Mouse (Mus musculus): Measurements from ENCODE around the gene Prkch. TPM values are rescaled to one million over a fixed set of nuclear protein-coding genes. Genes with fewer than 3 reads are reported as not detected.
A peak's percentile ranks its signal among the peaks of the same experiment; 100 is the strongest.

Gene Prkch
- total and polyA plus RNA-seq, 2 experiments from 2014 or later = 10.4 to 16.7 TPM

DNA sequence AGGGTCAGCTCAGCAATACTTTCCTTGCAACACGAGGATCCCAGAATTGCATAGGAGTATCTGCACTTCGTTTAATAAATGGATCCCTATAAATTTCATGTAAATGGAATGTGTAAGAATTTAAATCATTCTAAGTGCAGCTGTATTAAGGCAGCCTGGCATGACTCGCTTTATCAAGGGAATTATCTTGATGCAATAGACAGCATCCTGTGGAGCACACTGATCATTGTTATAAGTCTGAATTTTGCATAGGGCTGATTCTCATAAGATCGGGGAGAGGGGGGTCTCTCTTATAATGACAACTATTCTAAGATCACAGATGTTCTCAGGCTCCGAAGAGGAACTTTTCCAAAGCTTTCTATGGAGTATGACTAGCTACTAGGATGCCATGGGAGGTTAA is 226.3 kb downstream of the Prkch start:
- Histone ChIP-seq H3K9ac (no peak overlapping the region), H3K4me2 (ENCODE audit: low read depth) (no peak overlapping the region), H3K4me3 (ENCODE audit: low read depth, low read length) (no peak overlapping the region), H3K36me3 (ENCODE audit: insufficient read depth) (no peaks in the 10 kb centered on the region), H3K27me3 (ENCODE audit: insufficient read depth, low read length) (no peaks in the 10 kb centered on the region), H3K4me1 (ENCODE audit: insufficient read depth) (no peaks in the 10 kb centered on the region), H3K9me3 (ENCODE audit: low read length) (no peaks in the 10 kb centered on the region), H3K27ac (ENCODE audit: low read depth, low read length) (no peak overlapping the region)
- ATAC-seq = peak; percentile 51; the same call in 1 of the 2 replicates
- TF ChIP-seq CTCF (IDR thresholded peaks at IDR 0.05; ENCODE audit: low read depth) = no peak
- no peak for DNase-seq
- whole genome bisulfite sequencing = 47% methylated on average over 5 of the region's 5 CpGs

- WGBS = 88% methylated on average over 6 of the region's 6 CpGs
- H3K9ac ChIP-seq = no peak overlapping the region
- no peak for DNase-seq
- no peaks in the 10 kb centered on the region for H3K9me3 ChIP-seq (ENCODE audit: low read length)
- no peak overlapping the region for H3K4me3 ChIP-seq (ENCODE audit: low read depth, low read length)
- H3K4me1 ChIP-seq (ENCODE audit: insufficient read depth) = no peaks in the 10 kb centered on the region
- TF ChIP-seq CTCF (IDR thresholded peaks at IDR 0.05; ENCODE audit: low read depth) = no peak
- H3K27me3 ChIP-seq (ENCODE audit: insufficient read depth, low read length) = no peaks in the 10 kb centered on the region
- no peak overlapping the region for H3K4me2 ChIP-seq (ENCODE audit: low read depth)
- no peak overlapping the region for H3K27ac ChIP-seq (ENCODE audit: low read depth, low read length)
- no peaks in the 10 kb centered on the region for H3K36me3 ChIP-seq (ENCODE audit: insufficient read depth)
- ATAC-seq = no peak
These were observed 227.6 kb downstream of the Prkch start for GRCm38 (mm10) chr12:73812198-73812597.

DNA sequence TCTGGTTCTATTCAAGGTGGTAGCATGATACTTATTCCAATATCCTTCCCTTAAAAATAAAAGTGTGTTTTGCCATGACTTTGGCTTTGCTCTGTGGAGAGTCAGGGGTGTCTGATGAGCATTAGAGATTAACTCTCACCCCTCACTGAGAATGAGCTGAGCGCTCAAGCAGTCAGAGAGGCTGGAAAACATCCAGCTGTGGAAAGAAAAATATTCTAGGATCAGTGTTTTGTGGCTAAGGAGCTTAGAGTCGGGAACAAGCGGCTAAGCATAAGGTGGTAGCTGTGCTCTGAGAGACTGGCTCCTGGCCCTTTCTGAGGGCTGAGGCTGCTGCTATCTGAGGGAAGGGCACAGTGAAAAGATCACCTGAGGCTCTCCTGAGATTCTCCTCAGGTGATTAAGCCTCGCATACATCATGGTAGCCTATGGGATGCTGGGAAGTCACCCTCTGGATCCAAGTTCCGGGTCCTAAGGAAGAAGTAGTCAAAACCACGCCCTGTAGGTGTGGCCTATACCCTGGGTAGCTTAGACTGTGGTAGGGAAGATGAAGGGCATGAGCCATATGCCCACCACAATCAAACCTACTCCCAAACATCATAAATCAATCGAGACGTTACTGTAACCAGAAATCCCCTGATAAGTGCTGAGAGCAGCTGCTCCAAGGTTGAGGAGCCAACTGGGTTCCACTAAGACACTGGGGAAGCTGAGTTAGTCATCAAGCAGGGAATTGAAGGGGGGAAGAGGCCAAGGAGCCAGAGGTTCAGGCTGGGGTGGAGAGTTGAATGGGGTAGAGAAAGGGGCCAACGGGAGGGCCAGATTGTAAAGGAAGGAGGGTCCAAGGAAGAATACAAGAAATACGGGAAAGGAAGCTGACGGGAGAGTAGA is 228.7 kb downstream of the Prkch start:
- 69% methylated on average over 11 of the region's 11 CpGs for WGBS
- Histone ChIP-seq H3K9me3 (ENCODE audit: low read length) (no peaks in the 10 kb centered on the region), H3K27me3 (ENCODE audit: insufficient read depth, low read length) (no peaks in the 10 kb centered on the region), H3K36me3 (ENCODE audit: insufficient read depth) (no peaks in the 10 kb centered on the region), H3K4me2 (ENCODE audit: low read depth) (no peak overlapping the region), H3K9ac (no peak overlapping the region), H3K27ac (ENCODE audit: low read depth, low read length) (no peak overlapping the region), H3K4me3 (ENCODE audit: low read depth, low read length) (no peak overlapping the region), H3K4me1 (ENCODE audit: insufficient read depth) (no peaks in the 10 kb centered on the region)
- DNase-seq (no peak), ATAC-seq (no peak)
- no peak for TF ChIP-seq CTCF (IDR thresholded peaks at IDR 0.05; ENCODE audit: low read depth)

GRCm38 (mm10) chr12:73814056-73814735 is 229.6 kb downstream of the Prkch start:
- no peaks in the 10 kb centered on the region for H3K4me1 ChIP-seq (ENCODE audit: insufficient read depth)
- no peaks in the 10 kb centered on the region for H3K27me3 ChIP-seq (ENCODE audit: insufficient read depth, low read length)
- ATAC-seq (no peak), DNase-seq (no peak)
- no peaks in the 10 kb centered on the region for H3K9me3 ChIP-seq (ENCODE audit: low read length)
- H3K4me2 ChIP-seq (ENCODE audit: low read depth) = no peak overlapping the region
- H3K36me3 ChIP-seq (ENCODE audit: insufficient read depth) = no peaks in the 10 kb centered on the region
- WGBS = 95% methylated on average over 5 of the region's 5 CpGs
- no peak overlapping the region for H3K27ac ChIP-seq (ENCODE audit: low read depth, low read length)
- no peak for TF ChIP-seq CTCF (IDR thresholded peaks at IDR 0.05; ENCODE audit: low read depth)
- H3K4me3 ChIP-seq (ENCODE audit: low read depth, low read length) = no peak overlapping the region
- no peak overlapping the region for H3K9ac ChIP-seq

DNA sequence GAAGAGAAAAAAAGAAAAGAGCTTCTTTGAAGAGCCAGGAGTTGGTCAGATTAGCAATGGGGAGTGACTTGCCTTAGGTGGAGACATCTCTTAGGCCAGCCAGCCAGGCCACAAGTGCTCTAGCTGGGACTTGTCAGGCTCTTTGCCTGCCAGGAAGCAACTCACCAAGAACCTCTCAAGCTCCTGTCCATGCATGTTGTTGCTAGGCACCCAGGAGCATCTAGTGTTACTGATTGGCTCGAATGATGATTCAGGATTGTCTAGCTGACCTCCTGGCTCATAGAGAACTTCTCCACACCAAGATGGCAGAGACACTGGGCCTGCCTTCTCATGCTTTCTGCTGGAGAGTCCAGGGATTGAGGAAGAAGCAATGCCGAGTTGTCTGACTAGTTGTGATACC is 230.3 kb downstream of the Prkch start:
- TF ChIP-seq CTCF (IDR thresholded peaks at IDR 0.05; ENCODE audit: low read depth) = no peak
- Histone ChIP-seq H3K36me3 (ENCODE audit: insufficient read depth) (no peaks in the 10 kb centered on the region), H3K9me3 (ENCODE audit: low read length) (no peaks in the 10 kb centered on the region), H3K4me2 (ENCODE audit: low read depth) (no peak overlapping the region), H3K27ac (ENCODE audit: low read depth, low read length) (no peak overlapping the region), H3K9ac (no peak overlapping the region), H3K4me1 (ENCODE audit: insufficient read depth) (no peaks in the 10 kb centered on the region), H3K4me3 (ENCODE audit: low read depth, low read length) (no peak overlapping the region), H3K27me3 (ENCODE audit: insufficient read depth, low read length) (no peaks in the 10 kb centered on the region)
- ATAC-seq = no peak
- 88% methylated on average over 2 of the region's 2 CpGs for WGBS
- no peak for DNase-seq

DNA sequence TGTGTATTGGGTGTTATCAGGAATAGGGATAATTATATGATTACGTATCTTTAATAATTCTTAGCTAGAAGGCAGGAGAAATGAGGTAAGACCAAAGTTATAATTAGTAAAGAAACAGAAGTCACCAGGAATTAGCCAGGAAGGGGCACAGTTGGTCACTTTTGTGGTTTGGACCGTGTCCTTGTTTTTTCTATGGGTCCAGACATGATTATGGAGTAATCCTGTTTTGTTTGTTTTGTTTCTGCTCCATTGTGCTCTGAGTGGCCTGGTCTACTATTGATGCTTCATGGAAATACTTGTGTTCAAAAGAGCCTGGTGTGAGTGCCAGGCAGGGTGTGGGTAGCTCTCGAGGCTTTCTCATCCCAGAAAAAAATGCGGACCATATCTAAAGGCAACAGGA is 230.9 kb downstream of the Prkch start:
- 63% methylated on average over 4 of the region's 4 CpGs for WGBS
- no peak overlapping the region for H3K4me2 ChIP-seq (ENCODE audit: low read depth)
- no peak overlapping the region for H3K27ac ChIP-seq (ENCODE audit: low read depth, low read length)
- H3K9me3 ChIP-seq (ENCODE audit: low read length) = no peaks in the 10 kb centered on the region
- no peak overlapping the region for H3K9ac ChIP-seq
- H3K27me3 ChIP-seq (ENCODE audit: insufficient read depth, low read length) = no peaks in the 10 kb centered on the region
- DNase-seq = no peak
- no peaks in the 10 kb centered on the region for H3K36me3 ChIP-seq (ENCODE audit: insufficient read depth)
- no peak overlapping the region for H3K4me3 ChIP-seq (ENCODE audit: low read depth, low read length)
- TF ChIP-seq CTCF (IDR thresholded peaks at IDR 0.05; ENCODE audit: low read depth) = no peak
- H3K4me1 ChIP-seq (ENCODE audit: insufficient read depth) = no peaks in the 10 kb centered on the region
- ATAC-seq = no peak

GRCm38 (mm10) chr12:73815892-73816291 is 231.3 kb downstream of the Prkch start:
- Histone ChIP-seq H3K27ac (ENCODE audit: low read depth, low read length) (no peak overlapping the region), H3K36me3 (ENCODE audit: insufficient read depth) (no peaks in the 10 kb centered on the region), H3K4me3 (ENCODE audit: low read depth, low read length) (no peak overlapping the region), H3K27me3 (ENCODE audit: insufficient read depth, low read length) (no peaks in the 10 kb centered on the region), H3K4me1 (ENCODE audit: insufficient read depth) (no peaks in the 10 kb centered on the region), H3K9ac (no peak overlapping the region), H3K9me3 (ENCODE audit: low read length) (no peaks in the 10 kb centered on the region), H3K4me2 (ENCODE audit: low read depth) (no peak overlapping the region)
- WGBS = 69% methylated on average over 2 of the region's 2 CpGs
- DNase-seq = no peak
- no peak for ATAC-seq
- TF ChIP-seq CTCF (IDR thresholded peaks at IDR 0.05; ENCODE audit: low read depth) = no peak
